12 mouse cellular contexts compared by ENCODE assay signal in genomic region chr14:73123786-73124185, GRCm38 (mm10). TPM values are rescaled to one million over a fixed set of nuclear protein-coding genes. Genes with fewer than 3 reads are reported as not detected.
DNase-seq lines count a peak whose midpoint lies in the region; ATAC-seq and TF ChIP-seq lines count a peak whose summit lies in the region.
"Had no signal": no experiment of that assay in that cellular context is flagged by ENCODE, and none has a peak within 500 bp of the region (broad histone marks: within the 10 kb centered on the region; RNA-seq: fewer than 3 reads in every experiment).

No protein-coding gene starts in this region.

- H3K27me3 ChIP-seq in hindbrain, embryonic 10.5 days (ENCODE audit: insufficient read depth, poor library complexity, severe bottlenecking), result no peaks in the 10 kb centered on the region
- no peaks in the 10 kb centered on the region for H3K27me3 ChIP-seq in intestine, postnatal 0 days (replicated peaks; ENCODE audit: control insufficient read depth, insufficient read depth, low read length)

- H3K36me3 ChIP-seq in hindbrain, embryonic 10.5 days, result no peaks in the 10 kb centered on the region
- no peaks in the 10 kb centered on the region for H3K36me3 ChIP-seq in intestine, postnatal 0 days (ENCODE audit: control insufficient read depth, insufficient read depth)

- H3K9ac ChIP-seq in intestine, postnatal 0 days (ENCODE audit: low read depth, low read length), result no peak overlapping the region

- peaks cover 11% of the 10 kb centered on the region for H3K4me1 ChIP-seq in hindbrain, embryonic 10.5 days (replicated peaks)
- peaks cover 14% of the 10 kb centered on the region; the same call in 1 of the 2 replicates for H3K4me1 ChIP-seq in intestine, postnatal 0 days (replicated peaks; ENCODE audit: control insufficient read depth, insufficient read depth, low read length)

- no peak overlapping the region for H3K4me2 ChIP-seq in intestine, postnatal 0 days (replicated peaks; ENCODE audit: low read depth)

- 78% methylated on average over 9 of the region's 9 CpGs for WGBS in hindbrain, embryonic 10.5 days
- 65% methylated on average over 9 of the region's 9 CpGs for WGBS in intestine, postnatal 0 days

- ATAC-seq in inflammation-experienced regulatory T-cells, adult 6 months, result peak; percentile 90
- ATAC-seq in megakaryocyte progenitor cell, adult 5-6 weeks (replicated peaks; ENCODE audit: poor library complexity), result peak; percentile 74
- no peak for ATAC-seq in intestine, postnatal 0 days
- ATAC-seq: forebrain, embryonic 16.5 days had no signal

- H3K9me3 ChIP-seq in hindbrain, embryonic 10.5 days, result no peaks in the 10 kb centered on the region
- H3K9me3 ChIP-seq in intestine, postnatal 0 days (ENCODE audit: control insufficient read depth), result no peaks in the 10 kb centered on the region

- intact Hi-C loops in heart, postnatal 14 days (cut with DNase I), result no loop called here

- H3K4me3 ChIP-seq in hindbrain, embryonic 10.5 days, result no peak overlapping the region
- H3K4me3 ChIP-seq in intestine, postnatal 0 days (ENCODE audit: low read depth, low read length), result no peak overlapping the region

- no peak for TF ChIP-seq CTCF in intestine, postnatal 0 days (IDR thresholded peaks at IDR 0.05; ENCODE audit: low read depth)

- peak; percentile 95 for DNase-seq in heart, adult 11 months
- DNase-seq in heart, postnatal 14 days, result no peak
- DNase-seq in CD4-positive, CD25-positive, alpha-beta regulatory T cell, adult 2 months (ENCODE audit: low read depth, low spot score), result peak; percentile 76
- DNase-seq in hindbrain, embryonic 10.5 days (ENCODE audit: low spot score), result no peak
- DNase-seq in cerebellum, adult 18-20 months, result no peak
- DNase-seq: cerebellum, postnatal 25 days; heart, postnatal 4 days; left cerebral cortex, postnatal 4 days had no signal

- H3K27ac ChIP-seq in hindbrain, embryonic 10.5 days, result no peak overlapping the region
- H3K27ac ChIP-seq in intestine, postnatal 0 days (ENCODE audit: low read depth, low read length), result no peak overlapping the region

RNA-seq across cellular contexts. Expression of gene Rcbtb2, which starts 0.9 kb away (rescaled TPM):
- 10 to 100 TPM; 29.3 to 29.4 TPM for total RNA-seq in heart, postnatal 14 days (2021)
- 10 to 100 TPM; 54.7 to 84.0 (median 65.2) TPM for polyA plus RNA-seq in inflammation-experienced regulatory T-cells, adult 6 months (2017; shearing (Covaris generic))
- 51.8 and 54.3 TPM in 2 replicates for total RNA-seq in megakaryocyte progenitor cell, adult 5-6 weeks (2015)
- 25.6 and 31.8 TPM in 2 replicates for total RNA-seq in megakaryocyte progenitor cell, adult 5-6 weeks (2017)
- polyA plus RNA-seq in hindbrain, embryonic 10.5 days (2016; fragmentation: Nextera tagmentation; extraction: Ambion mirVana), result 145 and 157 TPM in 2 replicates
- polyA plus RNA-seq in intestine, postnatal 0 days (2015; fragmentation: Nextera tagmentation; extraction: Ambion mirVana), result 31.8 and 32.2 TPM in 2 replicates

Comparison
In these comparisons a context has a peak if more than half of its experiments do, and no peak if none do; other contexts are left out.
1. DNase-seq: peak in heart, adult 11 months (single experiment) and CD4-positive, CD25-positive, alpha-beta regulatory T cell, adult 2 months (single experiment); none in heart, postnatal 14 days (0 of 2), hindbrain, embryonic 10.5 days (single experiment) and cerebellum, adult 18-20 months (0 of 2).